Mouse (Mus musculus) layer of hippocampus, adult 8-10 months (tissue): ENCODE data around the gene Rbm48. TPM values are rescaled to one million over a fixed set of nuclear protein-coding genes. Genes with fewer than 3 reads are reported as not detected.
"Not testable (repeated sequence)": the region's sequence is repeated elsewhere in the genome, so short reads cannot be mapped to it uniquely, and the experiment has no call there.

Experiments
- DNase-seq, 2 experiments: peaks; one replicate each; pipeline ENCODE4 v3.0.0; 2022; ENCODE audit warnings: low spot score in 2 of 2
- total RNA-seq, 4 experiments: library from RNA; stranded (reverse); gene quantifications; 2 replicates each; pipeline ENCODE4 v1.2.4; 2022

Gene Rbm48
- 10 to 100 TPM; 13.4 to 17.5 (median 14.2) TPM for total RNA-seq

GRCm38 (mm10) chr5:3596399-3596766 lies at the start of gene Rbm48:
TSS of gene Rbm48 (minus strand) at chr5:3596585.
- peak; percentile 79 to 82 for DNase-seq

- DNase-seq, result no peak
Observed at GRCm38 (mm10) chr5:3645326-3645725, 48.9 kb upstream of the Rbm48 start.

GRCm38 (mm10) chr5:3644621-3645020 lies 48.2 kb upstream of the Rbm48 start:
- DNase-seq, result no peak

- no peak for DNase-seq
Observed at GRCm38 (mm10) chr5:3635286-3635685, 38.9 kb upstream of the Rbm48 start.

- no peak for DNase-seq
Observed at GRCm38 (mm10) chr5:3633951-3634350, 37.6 kb upstream of the Rbm48 start.

- no peak for DNase-seq
Observed at GRCm38 (mm10) chr5:3633315-3633714, 36.9 kb upstream of the Rbm48 start.

- no peak for DNase-seq
Observed at GRCm38 (mm10) chr5:3632285-3632684, 35.9 kb upstream of the Rbm48 start.

- DNase-seq, result no peak
Observed at GRCm38 (mm10) chr5:3631512-3632271, 35.3 kb upstream of the Rbm48 start.

GRCm38 (mm10) chr5:3630055-3630454 lies 33.7 kb upstream of the Rbm48 start:
- no peak for DNase-seq

- DNase-seq, result no peak
Observed at GRCm38 (mm10) chr5:3620486-3620885, 24.1 kb upstream of the Rbm48 start.

GRCm38 (mm10) chr5:3611835-3612234 lies 15.4 kb upstream of the Rbm48 start:
- DNase-seq, result not testable (repeated sequence)

GRCm38 (mm10) chr5:3609241-3609640 lies 12.9 kb upstream of the Rbm48 start:
- DNase-seq, result no peak

GRCm38 (mm10) chr5:3607114-3607513 lies 10.7 kb upstream of the Rbm48 start:
- no peak for DNase-seq

GRCm38 (mm10) chr5:3600790-3601189 lies 4.4 kb upstream of the Rbm48 start:
- no peak for DNase-seq

- DNase-seq, result no peak
Observed at GRCm38 (mm10) chr5:3600298-3600697, 3.9 kb upstream of the Rbm48 start.

- no peak for DNase-seq
Observed at GRCm38 (mm10) chr5:3598766-3599165, 2.4 kb upstream of the Rbm48 start.

- DNase-seq, result no peak
Observed at GRCm38 (mm10) chr5:3597171-3597570, 786 bp upstream of the Rbm48 start.

- peak; percentile 95 to 96 for DNase-seq
Observed at GRCm38 (mm10) chr5:3595693-3596398, 539 bp downstream of the Rbm48 start, which contains the start of gene Pex1. TSS of gene Pex1 (plus strand) at chr5:3596066.

- no peak for DNase-seq
Observed at GRCm38 (mm10) chr5:3579066-3579465, 17.3 kb downstream of the Rbm48 start.

GRCm38 (mm10) chr5:3577939-3578338 lies 18.4 kb downstream of the Rbm48 start:
- DNase-seq, result no peak

- no peak for DNase-seq
Observed at GRCm38 (mm10) chr5:3574825-3575224, 21.6 kb downstream of the Rbm48 start.

GRCm38 (mm10) chr5:3571266-3571665 lies 25.1 kb downstream of the Rbm48 start, which contains the start of gene 1700109H08Rik:
TSS of gene 1700109H08Rik (plus strand) at chr5:3571566.
- no peak for DNase-seq

- DNase-seq, result no peak
Observed at GRCm38 (mm10) chr5:3554198-3554597, 42.2 kb downstream of the Rbm48 start.
